Comparison of ENCODE assay signal across 9 mouse cellular contexts in genomic region chr12:108285225-108286011, GRCm38 (mm10). TPM values are rescaled to one million over a fixed set of nuclear protein-coding genes. Genes with fewer than 3 reads are reported as not detected.
A peak's percentile ranks its signal among the peaks of the same experiment; 100 is the strongest.
DNase-seq lines count a peak whose midpoint lies in the region; ATAC-seq and TF ChIP-seq lines count a peak whose summit lies in the region.
"Had no signal": no experiment of that assay in that cellular context is flagged by ENCODE, and none has a peak within 500 bp of the region (broad histone marks: within the 10 kb centered on the region; RNA-seq: fewer than 3 reads in every experiment).

No protein-coding gene starts in this region.

- dilution Hi-C loops in CH12.LX (cut with MboI; ENCODE audit: extremely low pct_ligation_motif_present, extremely low pct_unique_long_range_greater_than_20kb, low sequenced_read_pairs) = no loop called here

- H3K4me2 ChIP-seq in CH12.LX (ENCODE audit: insufficient read depth, low read depth, poor library complexity, severe bottlenecking) = no peak overlapping the region
- peak overlapping the region; percentile 7; the same call in 1 of the 2 replicates for H3K4me2 ChIP-seq in forebrain, embryonic 15.5 days (replicated peaks)
- H3K4me2 ChIP-seq in midbrain, embryonic 13.5 days (replicated peaks) = peak overlapping the region; percentile 43

- no peak for ATAC-seq in forebrain, embryonic 15.5 days (replicated peaks)
- peak; percentile 68 for ATAC-seq in midbrain, embryonic 13.5 days

- peaks cover 5 to 29% of the 10 kb centered on the region in 2 experiments; a peak in 2 of 4 replicates for H3K4me1 ChIP-seq in CH12.LX (ENCODE audit: control insufficient read depth in 1 of 2, insufficient read depth in 2 of 2)
- peaks cover 2% of the 10 kb centered on the region for H3K4me1 ChIP-seq in ES-Bruce4 (ENCODE audit: control insufficient read depth, insufficient read depth, low read length)
- peaks cover 13% of the 10 kb centered on the region for H3K4me1 ChIP-seq in forebrain, embryonic 15.5 days
- H3K4me1 ChIP-seq in midbrain, embryonic 13.5 days (replicated peaks) = peaks cover 25% of the 10 kb centered on the region

- no peak for TF ChIP-seq RAD21 in CH12.LX (IDR thresholded peaks at IDR 0.05; ENCODE audit: low read depth, low read length)

- H3K27me3 ChIP-seq in CH12.LX (replicated peaks) (peaks cover 35% of the 10 kb centered on the region), ES-Bruce4 (ENCODE audit: control insufficient read depth, insufficient read depth, low read length, poor library complexity, severe bottlenecking) (no peaks in the 10 kb centered on the region)
- no peaks in the 10 kb centered on the region for H3K27me3 ChIP-seq in forebrain, embryonic 15.5 days
- no peaks in the 10 kb centered on the region for H3K27me3 ChIP-seq in midbrain, embryonic 13.5 days

- TF ChIP-seq POLR2A in CH12.LX (IDR thresholded peaks at IDR 0.05; ENCODE audit: low read depth, low read length) = no peak
- no peak for TF ChIP-seq POLR2A in ES-Bruce4 (IDR thresholded peaks at IDR 0.05; ENCODE audit: insufficient read depth, low read length)

- H3K9me3 ChIP-seq in CH12.LX (replicated peaks; ENCODE audit: low read length) (peaks cover 4% of the 10 kb centered on the region), ES-Bruce4 (replicated peaks; ENCODE audit: control insufficient read depth, insufficient read depth, low read length, poor library complexity, severe bottlenecking) (no peaks in the 10 kb centered on the region)
- no peaks in the 10 kb centered on the region for H3K9me3 ChIP-seq in forebrain, embryonic 15.5 days
- no peaks in the 10 kb centered on the region for H3K9me3 ChIP-seq in midbrain, embryonic 13.5 days

- H3K36me3 ChIP-seq in CH12.LX (replicated peaks in 1 of 2; ENCODE audit: control insufficient read depth in 1 of 2, insufficient read depth in 1 of 2, low read length in 1 of 2) (no peaks in the 10 kb centered on the region), ES-Bruce4 (ENCODE audit: control insufficient read depth, insufficient read depth, low read length, poor library complexity, severe bottlenecking) (no peaks in the 10 kb centered on the region)
- no peaks in the 10 kb centered on the region for H3K36me3 ChIP-seq in forebrain, embryonic 15.5 days
- no peaks in the 10 kb centered on the region for H3K36me3 ChIP-seq in midbrain, embryonic 13.5 days

- H3K4me3 ChIP-seq in CH12.LX (replicated peaks in 1 of 3; ENCODE audit: low read depth in 2 of 3, low read length in 2 of 3, poor library complexity in 1 of 3) (no peak overlapping the region), ES-Bruce4 (ENCODE audit: low read depth, low read length) (peak overlapping the region; percentile 0; the same call in 1 of the 2 replicates)
- H3K4me3 ChIP-seq in forebrain, embryonic 15.5 days = no peak overlapping the region
- H3K4me3 ChIP-seq in midbrain, embryonic 13.5 days (replicated peaks) = peak overlapping the region; percentile 12

- DNase-seq in CH12.LX (ENCODE audit: extremely low read depth) = peak; percentile 49
- no peak for DNase-seq in spleen, adult 12 weeks (ENCODE audit: low spot score)
- DNase-seq in left cerebral cortex, adult 9 months (ENCODE audit: low spot score in 2 of 2) = no peak
- DNase-seq in thymus, postnatal 0 days (ENCODE audit: low spot score) = no peak
- DNase-seq: gastrocnemius, postnatal 25 days had no signal

- 21% methylated on average over 11 of the region's 11 CpGs for WGBS in forebrain, embryonic 15.5 days
- 20% methylated on average over 11 of the region's 11 CpGs for WGBS in midbrain, embryonic 13.5 days

- TF ChIP-seq CTCF in CH12.LX (conservative IDR thresholded peaks at IDR 0.05 in 1 of 2, IDR thresholded peaks at IDR 0.05 in 1 of 2; ENCODE audit: low read depth in 2 of 2, low read length in 2 of 2) (no peak), ES-Bruce4 (IDR thresholded peaks at IDR 0.05; ENCODE audit: low read depth, low read length) (no peak)

- H3K27ac ChIP-seq in CH12.LX (ENCODE audit: insufficient read depth, low read depth) (no peak overlapping the region), ES-Bruce4 (ENCODE audit: insufficient read depth, low read length) (peak overlapping the region; percentile 8; the same call in 1 of the 2 replicates)
- H3K27ac ChIP-seq in forebrain, embryonic 15.5 days (replicated peaks) = 0 out of 2 replicates have a peak overlapping the region, but pooled peaks have one; percentile 8
- peak overlapping the region; percentile 88 for H3K27ac ChIP-seq in midbrain, embryonic 13.5 days

- H3K9ac ChIP-seq in CH12.LX (ENCODE audit: insufficient read depth, low read depth) = no peak overlapping the region
- H3K9ac ChIP-seq in ES-Bruce4 (ENCODE audit: low read depth, poor library complexity, severe bottlenecking) = peak overlapping the region; percentile 30
- no peak overlapping the region for H3K9ac ChIP-seq in forebrain, embryonic 15.5 days (replicated peaks)
- peak overlapping the region; percentile 39; the same call in 1 of the 2 replicates for H3K9ac ChIP-seq in midbrain, embryonic 13.5 days (replicated peaks)

- TF ChIP-seq EP300 in CH12.LX (IDR thresholded peaks at IDR 0.05; ENCODE audit: low read length) = no peak
- TF ChIP-seq EP300 in ES-Bruce4 (IDR thresholded peaks at IDR 0.05; ENCODE audit: insufficient read depth, low read depth, low read length) = peak; percentile 85

- in situ Hi-C loops in CH12.LX (cut with MboI; ENCODE audit: low pct_ligation_motif_present, low pct_unique_long_range_greater_than_20kb, low sequenced_read_pairs) = no loop called here

- H3K79me2 ChIP-seq in CH12.LX (replicated peaks; ENCODE audit: control insufficient read depth, extremely low read depth, insufficient read depth, poor library complexity, severe bottlenecking) = no peaks in the 10 kb centered on the region

TF ChIP-seq in CH12.LX, 34 proteins besides CTCF, POLR2A, EP300 and RAD21:
- TF ChIP-seq TCF12 (IDR thresholded peaks at IDR 0.05; ENCODE audit: low read depth, low read length) (no peak), ZNF384 (IDR thresholded peaks at IDR 0.05; ENCODE audit: low read depth, low read length) (peak; percentile 95), ETS1 (conservative IDR thresholded peaks at IDR 0.05; ENCODE audit: low read depth, low read length) (no peak), MXI1 (IDR thresholded peaks at IDR 0.05; ENCODE audit: low read depth, low read length) (no peak), KAT2A (IDR thresholded peaks at IDR 0.05; ENCODE audit: insufficient replicate concordance, low read length) (no peak), JUND (conservative IDR thresholded peaks at IDR 0.05; ENCODE audit: low read depth, low read length) (no peak)

RNA-seq across cellular contexts. Expression of gene Ccdc85c, which starts 10.2 kb away (rescaled TPM):
- total RNA-seq in CH12.LX (2012; rRNA removed) (14.0 and 14.6 TPM in 2 replicates), CH12.LX (2014; rRNA removed) (14.6 and 15.2 TPM in 2 replicates)
- polyA plus RNA-seq in CH12.LX (2012; ENCODE audit: insufficient read length, low read depth) (25.1 and 32.4 TPM in 2 replicates), ES-Bruce4 (2011; ENCODE audit: insufficient read depth, insufficient read length, low read depth, missing spikeins) (21.0 and 22.0 TPM in 2 replicates)
- polyA plus RNA-seq in forebrain, embryonic 15.5 days (2015; fragmentation: Nextera tagmentation; extraction: Ambion mirVana) = 14.3 and 16.3 TPM in 2 replicates
- 19.5 and 21.5 TPM in 2 replicates for polyA plus RNA-seq in midbrain, embryonic 13.5 days (2015; fragmentation: Nextera tagmentation; extraction: Ambion mirVana)
- 11.3 and 13.6 TPM in 2 replicates for polyA plus RNA-seq in thymus, postnatal 0 days (2015; fragmentation: Nextera tagmentation; extraction: Ambion mirVana)

RNA-seq across cellular contexts. Expression of gene Hhipl1, which starts 20.7 kb away (rescaled TPM):
- total RNA-seq in CH12.LX (2012; rRNA removed) = not detected in 2 replicates
- not detected in 2 replicates for total RNA-seq in CH12.LX (2014; rRNA removed)
- polyA plus RNA-seq in CH12.LX (2012; ENCODE audit: insufficient read length, low read depth) = not detected in 2 replicates
- polyA plus RNA-seq in ES-Bruce4 (2011; ENCODE audit: insufficient read depth, insufficient read length, low read depth, missing spikeins) = 0.82 and 1.1 TPM in 2 replicates
- polyA plus RNA-seq in forebrain, embryonic 15.5 days (2015; fragmentation: Nextera tagmentation; extraction: Ambion mirVana) = 1.8 and 1.9 TPM in 2 replicates
- polyA plus RNA-seq in midbrain, embryonic 13.5 days (2015; fragmentation: Nextera tagmentation; extraction: Ambion mirVana) = 2.0 and 2.9 TPM in 2 replicates
- 0.05 TPM in 2 replicates for polyA plus RNA-seq in thymus, postnatal 0 days (2015; fragmentation: Nextera tagmentation; extraction: Ambion mirVana)
- total RNA-seq: megakaryocyte-erythroid progenitor cell, adult 5-6 weeks had no signal

RNA-seq across cellular contexts. Expression of gene Cyp46a1, which starts 48.8 kb away (rescaled TPM):
- total RNA-seq in CH12.LX (2012; rRNA removed) = not detected in 2 replicates
- not detected in 2 replicates for total RNA-seq in CH12.LX (2014; rRNA removed)
- polyA plus RNA-seq in CH12.LX (2012; ENCODE audit: insufficient read length, low read depth) = not detected in 2 replicates
- 1.0 and 1.6 TPM in 2 replicates for polyA plus RNA-seq in ES-Bruce4 (2011; ENCODE audit: insufficient read depth, insufficient read length, low read depth, missing spikeins)
- 19.8 and 22.6 TPM in 2 replicates for polyA plus RNA-seq in forebrain, embryonic 15.5 days (2015; fragmentation: Nextera tagmentation; extraction: Ambion mirVana)
- 16.7 and 17.7 TPM in 2 replicates for polyA plus RNA-seq in midbrain, embryonic 13.5 days (2015; fragmentation: Nextera tagmentation; extraction: Ambion mirVana)
- 0.36 TPM in 1 of 2 replicates, not detected in the other for polyA plus RNA-seq in thymus, postnatal 0 days (2015; fragmentation: Nextera tagmentation; extraction: Ambion mirVana)

Comparison
In these comparisons a context has a peak if more than half of its experiments do, and no peak if none do; other contexts are left out.
1. H3K4me3 ChIP-seq: peak in ES-Bruce4 (single experiment) and midbrain, embryonic 13.5 days (single experiment); none in CH12.LX (0 of 3) and forebrain, embryonic 15.5 days (single experiment).
2. H3K9ac ChIP-seq: peak in ES-Bruce4 (single experiment) and midbrain, embryonic 13.5 days (single experiment); none in CH12.LX (single experiment) and forebrain, embryonic 15.5 days (single experiment).